Mouse (Mus musculus): ENCODE data around the gene Cd72.

- TF ChIP-seq MAX (IDR thresholded peaks at IDR 0.05) (no peak), CTCF (IDR thresholded peaks at IDR 0.05; ENCODE audit: control insufficient read depth, insufficient read depth, insufficient read length) (no peak), USF1 (IDR thresholded peaks at IDR 0.05; ENCODE audit: low read depth) (no peak), CEBPB (IDR thresholded peaks at IDR 0.05; ENCODE audit: low read depth) (no peak), MYOD1 (IDR thresholded peaks at IDR 0.05; ENCODE audit: control insufficient read depth, insufficient read length, low read depth) (no peak)
Observed at GRCm38 (mm10) chr4:43427501-43428179, 26.8 kb downstream of the Cd72 start.
